Mouse (Mus musculus): ENCODE data around the gene Cd68.
"Not testable (repeated sequence)": the region's sequence is repeated elsewhere in the genome, so short reads cannot be mapped to it uniquely, and the experiment has no call there.

Cd68 gene

DNA sequence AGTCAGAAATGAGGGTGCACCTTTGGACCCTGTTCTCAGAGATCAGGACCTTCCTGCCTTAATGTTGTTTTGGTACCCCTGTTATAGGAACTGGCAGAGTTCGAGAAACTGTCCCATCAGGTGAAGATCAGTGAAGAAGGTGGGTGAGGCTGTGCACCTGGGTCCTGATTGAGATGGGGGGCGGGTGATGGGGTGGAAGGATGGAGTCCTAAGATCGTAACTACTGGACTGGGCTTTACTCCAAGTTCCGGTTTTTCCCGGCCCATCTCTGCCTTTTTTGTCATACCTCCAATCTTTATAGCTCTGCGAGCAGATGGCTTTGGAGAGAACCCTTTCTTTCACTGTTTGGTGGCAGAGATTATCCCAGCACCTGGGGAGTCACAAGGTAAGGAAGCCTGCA lies 43.5 kb downstream of the Cd68 start:
- DNase-seq, result peak; percentile 51 to 57

DNA sequence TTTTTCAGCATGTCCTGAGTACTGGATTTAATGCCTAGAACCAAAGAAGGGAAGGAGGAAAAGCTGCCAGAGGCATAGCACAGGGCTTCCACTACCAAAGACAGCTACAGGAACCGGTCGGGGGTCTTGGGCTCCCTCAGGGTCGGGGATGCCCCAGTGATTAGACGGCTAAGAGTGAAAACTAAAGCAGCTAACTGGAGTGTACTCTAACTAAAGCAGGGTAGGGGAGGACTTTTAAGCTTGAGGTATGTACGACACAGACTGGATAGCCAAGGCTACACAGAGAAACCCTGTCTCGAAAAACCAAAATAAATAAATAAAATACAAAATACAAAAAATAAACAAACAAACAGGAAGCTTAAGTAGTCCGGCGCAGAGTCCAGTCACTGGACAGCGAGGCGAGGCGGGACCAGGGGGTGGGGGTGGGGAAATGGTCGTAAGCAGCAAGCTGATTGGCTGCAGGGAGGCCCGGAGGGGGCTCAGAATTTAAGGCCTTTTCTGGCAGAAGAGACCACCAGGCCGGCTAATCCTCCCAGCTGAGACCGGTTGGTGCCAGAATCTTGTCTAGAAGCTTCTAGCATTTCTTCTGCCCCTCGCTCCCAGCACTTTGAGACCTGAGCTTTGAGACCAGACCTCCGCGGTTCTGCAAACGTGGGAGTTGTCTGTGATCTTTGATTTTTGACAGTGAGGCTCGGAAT lies 44.2 kb downstream of the Cd68 start, which contains the start of gene Sat2:
Gene Sat2, plus strand, starts transcription at position 454 of the 698 bp plus-strand sequence.
- DNase-seq, result peak; percentile 53 to 68

DNA sequence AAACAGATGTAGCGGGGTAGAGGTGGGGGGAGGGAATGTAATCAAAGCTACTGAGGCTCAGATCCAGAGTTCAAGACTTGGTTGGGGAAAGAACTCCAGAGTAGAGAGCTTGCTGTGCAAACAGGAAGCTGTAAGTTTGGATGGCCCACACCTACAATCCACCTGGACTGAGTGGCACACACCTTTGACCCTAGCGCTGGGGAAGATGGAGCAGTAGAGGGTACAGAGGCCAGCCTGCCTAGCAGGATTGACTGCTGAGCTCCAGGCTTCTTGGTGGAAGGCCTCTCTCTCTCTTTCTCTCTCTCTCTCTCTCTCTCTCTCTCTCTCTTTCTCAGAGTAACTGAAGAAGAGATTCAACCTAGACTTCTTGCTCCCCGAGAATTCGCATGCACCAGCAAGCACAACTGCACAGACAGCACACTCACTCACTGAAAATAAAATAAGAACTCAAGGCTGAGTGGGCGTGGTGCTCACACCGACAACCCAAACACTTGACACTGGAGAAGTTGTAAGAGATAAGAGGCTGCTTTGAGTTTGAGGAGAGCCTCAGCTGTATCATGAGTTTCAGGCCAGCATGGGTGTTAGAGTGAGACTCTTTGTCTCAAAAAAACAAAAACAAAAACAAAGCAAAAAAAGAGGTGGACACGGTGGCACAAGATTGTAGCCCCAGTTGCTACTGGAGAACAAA lies 45.4 kb downstream of the Cd68 start:
- no peak for DNase-seq

DNA sequence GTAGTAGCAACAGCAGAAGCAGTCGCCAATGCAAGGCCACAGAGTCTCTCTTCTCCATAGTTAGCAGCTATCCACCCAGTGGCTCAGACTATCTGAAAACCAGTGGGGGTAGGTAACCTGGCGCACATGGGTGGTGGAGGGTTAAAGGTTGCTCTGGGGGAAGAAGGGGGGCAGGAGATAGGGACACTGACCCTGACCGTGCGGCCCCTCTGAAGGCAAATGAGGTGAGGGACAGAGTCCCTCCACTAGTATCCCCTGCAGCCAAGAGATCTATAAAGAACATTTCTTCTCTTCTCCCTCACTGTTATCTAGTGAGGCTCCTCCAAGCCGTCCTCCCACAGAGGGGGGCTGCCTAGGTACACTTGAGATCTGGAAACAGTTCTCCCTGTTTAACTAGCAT lies 48.1 kb downstream of the Cd68 start, which contains the start of gene Shbg:
Gene Shbg, minus strand, starts transcription at position 101 of the 400 bp plus-strand sequence.
- no peak for DNase-seq

DNA sequence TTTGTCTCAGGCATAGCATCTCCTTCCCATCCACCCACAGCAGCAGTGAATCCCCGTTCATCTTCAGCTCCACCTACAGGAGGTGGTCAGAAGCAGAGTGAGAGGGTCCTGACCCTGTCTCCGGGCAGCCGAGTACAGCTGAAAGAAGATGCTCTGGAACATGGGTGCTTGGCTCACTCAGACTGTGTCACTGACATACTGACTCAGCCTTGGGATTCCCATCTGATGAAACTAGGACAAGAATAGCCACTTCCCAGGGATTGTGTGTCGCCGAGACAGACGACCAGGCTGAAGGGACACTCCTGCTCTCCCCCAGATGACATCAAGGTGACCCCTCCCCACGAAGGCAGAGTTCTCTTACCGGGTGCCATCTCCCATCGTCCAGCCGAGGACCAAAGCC lies 49.2 kb downstream of the Cd68 start:
- no peak for DNase-seq

DNA sequence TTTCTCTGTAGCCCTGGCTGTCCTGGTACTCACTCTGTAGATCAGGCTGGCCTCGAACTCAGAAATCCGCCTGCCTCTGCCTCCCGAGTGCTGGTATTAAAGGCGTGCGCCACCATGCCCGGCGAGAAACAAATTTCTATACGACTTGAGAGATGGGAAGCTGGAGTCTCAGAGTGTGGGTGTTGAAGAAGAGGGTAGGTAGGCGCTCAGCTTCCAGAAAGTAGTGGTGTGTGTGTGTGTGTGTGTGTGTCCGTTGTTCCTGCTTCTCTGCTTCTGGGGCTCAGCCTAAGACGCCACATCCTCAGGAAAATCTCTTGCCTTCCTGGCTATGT lies 51.7 kb downstream of the Cd68 start:
- not testable (repeated sequence) for DNase-seq

Measured in cerebellum, adult 18-20 months (tissue).